Mouse (Mus musculus): ENCODE results near the gene Wnt9a.

Wnt9a gene

DNA sequence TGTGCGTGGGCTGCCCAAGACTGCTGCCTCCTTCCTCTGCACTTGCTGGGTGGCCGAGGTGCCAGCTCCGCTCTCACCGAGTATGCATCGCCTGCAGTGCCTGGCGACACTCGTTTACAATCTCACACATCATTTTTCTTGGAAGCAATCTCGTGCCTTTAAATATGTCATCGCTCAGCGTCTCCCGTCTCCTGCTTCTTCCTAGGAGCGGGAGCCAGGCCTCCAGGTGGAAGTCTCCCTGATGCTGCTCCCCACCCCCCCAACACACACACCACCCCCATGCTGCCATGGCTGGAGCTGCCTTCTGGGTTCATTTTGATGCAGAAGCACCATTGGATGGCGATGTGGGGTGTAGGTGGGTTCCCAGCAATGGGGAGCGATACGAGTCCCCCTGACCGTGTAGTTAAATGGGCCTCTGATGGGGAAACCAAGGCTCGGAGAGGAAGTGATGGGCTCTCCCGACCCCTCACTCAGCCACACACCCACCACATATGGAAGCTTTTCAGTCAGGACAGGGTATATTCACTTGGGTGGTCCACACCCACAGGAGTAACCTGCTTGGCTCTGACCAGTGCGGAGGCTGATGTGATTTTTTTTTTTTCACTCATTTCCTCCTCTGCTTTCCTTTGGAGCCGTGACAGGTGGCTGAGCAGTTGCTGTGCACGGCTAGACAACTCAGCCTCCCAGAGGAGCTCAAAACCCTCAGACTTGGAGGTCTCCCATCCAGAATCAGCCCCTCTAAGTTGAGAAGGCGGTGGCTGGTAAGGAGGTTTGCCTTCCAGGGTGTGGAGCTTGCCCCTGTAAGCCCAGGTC, 1.5 kb upstream of the Wnt9a start:
- DNase-seq = no peak

GRCm38 (mm10) chr11:59305821-59306215, 910 bp upstream of the Wnt9a start:
- DNase-seq = no peak

DNA sequence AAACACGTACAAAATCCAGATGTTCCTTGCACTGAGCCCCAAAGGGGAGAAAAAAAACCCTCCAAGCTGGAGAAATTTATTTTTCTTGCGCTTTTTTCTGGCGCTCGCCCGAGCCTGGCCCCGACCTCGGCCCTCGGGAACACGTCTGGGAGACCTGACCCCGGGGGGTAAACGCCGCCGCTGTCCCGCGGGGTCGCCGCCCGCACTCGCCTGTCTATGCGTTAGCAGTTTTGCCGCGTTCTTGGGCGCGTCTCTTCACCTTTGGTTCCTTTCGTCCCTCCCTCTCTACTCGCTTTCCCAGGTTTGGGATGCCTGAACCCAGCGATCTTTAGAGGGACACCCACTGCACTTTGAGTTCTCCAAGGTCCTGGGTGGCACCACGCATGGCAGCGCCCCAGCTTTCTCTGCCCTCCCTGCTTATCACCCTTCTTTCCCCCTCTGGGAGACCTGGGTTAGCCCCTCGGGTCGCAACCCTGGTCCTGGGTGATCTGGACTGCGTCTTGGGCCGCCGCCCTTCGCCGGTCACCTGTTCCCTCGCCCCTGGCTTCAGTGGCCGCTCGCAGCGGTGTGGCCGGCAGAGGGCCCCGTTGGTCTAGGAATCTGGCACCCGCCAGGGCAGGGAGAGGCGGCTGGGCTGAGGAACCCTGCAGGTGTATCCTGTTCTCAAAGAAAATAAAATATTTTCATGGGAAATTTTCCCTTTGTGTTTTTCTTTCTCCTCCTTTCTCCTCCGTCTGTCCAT, 865 bp downstream of the Wnt9a start:
- DNase-seq = peak; percentile 78

DNA sequence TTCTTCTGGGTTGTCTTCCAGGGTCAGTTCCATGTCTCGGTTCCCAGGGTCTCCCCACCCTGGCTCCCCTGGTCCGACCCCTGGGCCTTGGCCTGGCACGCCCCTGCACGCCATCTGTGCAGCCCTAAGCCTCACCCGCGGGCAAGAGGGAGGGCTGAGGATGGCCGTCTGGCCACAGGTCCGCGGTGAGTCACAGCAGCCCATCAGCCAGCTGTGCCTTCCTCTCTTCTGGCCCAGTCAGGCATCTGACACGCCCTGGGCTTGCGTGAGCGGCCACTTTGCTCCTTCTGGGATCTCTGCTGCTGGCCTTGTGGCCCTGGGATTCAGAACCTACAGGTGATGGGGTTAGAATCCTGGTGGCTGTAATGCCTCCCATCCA, 1.4 kb downstream of the Wnt9a start:
- no peak for DNase-seq

DNA sequence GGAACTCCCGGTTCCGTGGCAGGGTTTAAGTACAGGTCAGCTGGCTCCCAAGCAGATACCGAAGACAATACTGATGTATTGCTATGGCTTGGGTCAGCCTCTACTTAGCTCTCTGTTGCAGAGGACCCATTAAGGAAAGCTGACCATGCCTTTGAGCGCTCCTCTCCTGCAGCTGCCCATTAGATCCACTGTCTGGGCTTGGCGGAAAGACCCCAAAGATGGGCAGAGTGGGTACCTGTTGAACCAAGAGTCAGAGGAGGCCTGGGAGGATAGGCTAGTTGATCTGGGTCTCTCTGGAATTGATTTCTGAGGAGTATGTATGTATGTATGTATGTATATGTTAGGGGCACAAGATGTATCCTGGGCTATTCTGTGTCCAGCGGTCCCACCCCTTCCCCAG, 1.9 kb downstream of the Wnt9a start:
- no peak for DNase-seq

GRCm38 (mm10) chr11:59309106-59309805, 2.5 kb downstream of the Wnt9a start:
- no peak for DNase-seq

GRCm38 (mm10) chr11:59309976-59310375, 3.2 kb downstream of the Wnt9a start:
- no peak for DNase-seq

DNA sequence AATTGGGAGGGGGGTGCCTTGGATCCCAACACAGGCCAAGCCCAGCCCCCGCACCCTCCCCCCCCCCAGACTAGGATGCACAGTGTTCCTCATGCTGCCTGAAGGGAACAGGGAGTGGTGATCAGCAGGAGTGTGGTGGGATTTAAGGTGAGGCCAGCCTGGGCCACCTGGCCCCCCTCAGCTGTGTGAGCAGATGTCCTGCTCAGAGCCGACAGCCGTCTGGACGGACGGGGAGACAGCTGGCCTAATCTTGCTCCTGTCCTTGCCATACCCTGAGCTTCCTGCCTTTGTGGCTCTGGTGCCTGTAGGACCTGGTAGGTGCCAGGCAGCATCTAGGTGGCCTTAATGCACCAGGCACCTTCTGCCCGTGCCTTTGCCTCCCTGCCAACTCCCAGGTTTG, 5.3 kb downstream of the Wnt9a start:
- no peak for DNase-seq

DNA sequence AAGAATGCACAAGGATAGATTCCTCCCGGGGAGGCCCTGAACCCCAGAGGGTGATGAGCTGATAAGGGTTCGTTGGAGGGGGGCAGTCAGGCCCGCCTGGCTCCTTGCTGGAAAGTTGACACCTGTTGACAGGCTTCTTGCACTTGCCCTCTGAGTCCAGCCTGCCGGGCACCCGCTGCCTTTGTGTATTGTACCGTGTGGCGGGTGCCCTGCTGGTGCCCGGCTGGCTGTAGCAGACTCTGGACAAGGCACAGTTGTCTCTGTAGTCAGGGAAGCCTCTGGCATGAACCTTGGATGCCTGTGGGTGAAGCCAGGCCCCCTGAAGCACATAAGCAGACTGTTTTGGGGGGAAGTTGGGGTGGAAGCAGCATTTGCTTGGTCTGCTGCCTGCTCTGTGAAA, 5.8 kb downstream of the Wnt9a start:
- no peak for DNase-seq

DNA sequence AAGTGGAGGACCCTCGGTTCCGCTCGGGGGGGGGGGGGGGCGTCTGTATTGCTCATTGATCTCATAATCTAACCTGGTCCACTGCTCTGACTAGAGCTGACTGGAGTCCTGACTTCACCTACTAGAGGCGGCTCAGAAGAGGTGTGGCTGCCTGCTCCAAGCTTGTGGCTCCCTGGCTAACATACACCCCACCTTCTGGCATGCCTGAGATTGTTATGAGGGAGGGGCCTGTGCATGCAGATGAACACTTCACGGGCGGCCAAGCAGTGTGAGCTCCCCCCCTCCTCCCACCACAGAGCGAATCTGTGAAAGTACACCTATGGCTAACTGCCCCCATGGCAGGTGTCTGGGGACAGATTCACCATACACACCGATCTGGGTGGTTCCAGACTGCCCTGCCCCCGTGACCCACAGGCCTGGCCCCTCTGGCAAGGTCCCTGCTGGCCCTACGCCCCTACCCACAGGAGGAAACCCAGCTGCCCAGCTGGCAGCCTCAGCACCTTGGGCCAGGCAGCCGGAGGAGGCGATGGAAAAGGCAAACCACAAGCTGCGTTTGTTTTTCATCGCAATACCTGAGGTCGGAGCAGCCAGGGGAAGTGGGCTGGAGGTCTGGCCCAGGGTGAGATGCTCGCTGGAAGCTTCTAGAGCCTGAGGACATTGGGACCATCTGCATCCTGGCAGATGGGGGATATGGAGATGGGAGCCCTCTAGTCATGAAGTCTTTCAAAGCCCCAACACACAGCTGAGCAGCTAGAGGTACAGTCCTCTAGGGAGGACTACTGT, 6.5 kb downstream of the Wnt9a start:
- DNase-seq = no peak

DNA sequence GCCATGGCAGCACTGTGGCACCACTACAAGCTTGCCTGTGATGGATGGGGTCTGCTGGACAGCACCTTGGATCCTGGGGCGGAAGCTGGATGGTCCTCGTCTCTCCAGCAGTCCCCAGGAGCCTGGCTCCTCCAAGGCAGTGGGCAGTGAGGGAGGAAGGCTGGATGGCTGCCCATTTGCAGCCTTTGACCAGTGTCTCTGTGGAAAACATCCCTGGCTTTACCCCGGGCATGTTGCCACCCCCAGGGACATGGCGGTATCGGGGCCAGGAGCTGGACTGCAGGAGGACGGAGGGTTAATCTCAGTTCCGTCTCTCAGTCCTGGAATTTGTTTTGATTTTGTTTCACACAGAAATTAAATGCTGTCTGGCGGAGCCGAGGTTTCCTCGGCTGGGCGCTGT, 7.2 kb downstream of the Wnt9a start:
- no peak for DNase-seq

DNA sequence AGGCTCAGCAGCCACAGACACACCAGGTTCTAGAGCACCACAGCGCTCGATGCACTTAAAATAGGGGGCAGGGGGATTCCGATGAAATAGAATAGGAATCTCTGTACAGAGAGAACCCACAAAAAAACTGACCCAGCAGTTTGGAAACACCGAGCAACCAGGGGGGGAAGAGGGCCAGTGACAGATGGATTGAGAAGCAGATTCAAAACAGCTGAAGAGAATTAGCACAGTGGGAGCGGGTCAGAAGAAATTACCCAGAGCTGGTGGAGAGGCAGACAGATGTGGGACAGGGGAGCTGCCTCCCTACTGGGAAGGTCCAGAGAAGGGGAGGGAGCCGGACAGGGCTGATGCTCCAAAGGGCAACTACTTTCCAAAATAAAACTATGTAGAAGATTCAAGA, 9.8 kb downstream of the Wnt9a start:
- DNase-seq = no peak

GRCm38 (mm10) chr11:59322988-59323387, 16.3 kb downstream of the Wnt9a start:
- no peak for DNase-seq

DNA sequence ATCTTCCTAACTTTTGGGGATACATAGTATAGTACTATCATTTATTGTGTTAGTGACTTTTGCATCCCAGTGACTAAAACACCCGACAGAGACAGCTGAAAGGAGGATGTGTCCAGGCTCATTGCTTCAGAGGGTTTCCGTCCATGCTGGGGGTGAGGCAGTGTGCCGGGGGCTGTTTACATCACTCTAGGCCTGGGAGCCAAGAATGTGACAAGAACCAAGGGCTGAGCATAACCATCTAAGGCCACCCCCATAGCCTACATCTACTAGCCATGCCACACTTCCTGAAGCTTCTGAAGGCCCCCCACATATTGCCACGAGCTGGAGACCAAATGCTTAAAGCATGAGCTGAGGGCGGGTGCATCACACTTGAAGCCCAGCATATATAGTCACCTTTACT, 18.0 kb downstream of the Wnt9a start:
- DNase-seq = no peak

- no peak for DNase-seq
These were observed 20.9 kb downstream of the Wnt9a start for GRCm38 (mm10) chr11:59327625-59328024.

DNA sequence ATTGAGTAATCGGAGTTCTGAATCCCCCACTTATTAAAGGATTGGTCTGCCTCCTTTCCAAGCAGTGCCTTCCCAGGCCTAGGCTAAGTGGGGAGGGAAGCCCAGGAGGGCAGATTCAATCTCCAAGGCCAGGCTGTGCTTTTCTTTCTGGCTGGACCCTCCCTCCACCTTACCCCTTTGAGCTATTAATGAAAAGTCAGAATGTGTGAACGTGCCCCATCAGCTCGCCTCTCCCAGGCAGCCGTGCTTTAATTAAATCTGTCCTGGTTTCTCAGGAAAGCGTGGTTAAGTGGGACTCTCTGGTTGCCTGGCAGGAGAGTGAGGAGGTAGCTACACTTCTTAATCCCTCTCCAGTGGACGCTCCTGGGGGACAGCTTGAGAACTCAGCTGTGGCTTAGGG, 22.9 kb downstream of the Wnt9a start:
- DNase-seq = no peak

GRCm38 (mm10) chr11:59330560-59330959, 23.8 kb downstream of the Wnt9a start:
- DNase-seq = peak; percentile 84

DNA sequence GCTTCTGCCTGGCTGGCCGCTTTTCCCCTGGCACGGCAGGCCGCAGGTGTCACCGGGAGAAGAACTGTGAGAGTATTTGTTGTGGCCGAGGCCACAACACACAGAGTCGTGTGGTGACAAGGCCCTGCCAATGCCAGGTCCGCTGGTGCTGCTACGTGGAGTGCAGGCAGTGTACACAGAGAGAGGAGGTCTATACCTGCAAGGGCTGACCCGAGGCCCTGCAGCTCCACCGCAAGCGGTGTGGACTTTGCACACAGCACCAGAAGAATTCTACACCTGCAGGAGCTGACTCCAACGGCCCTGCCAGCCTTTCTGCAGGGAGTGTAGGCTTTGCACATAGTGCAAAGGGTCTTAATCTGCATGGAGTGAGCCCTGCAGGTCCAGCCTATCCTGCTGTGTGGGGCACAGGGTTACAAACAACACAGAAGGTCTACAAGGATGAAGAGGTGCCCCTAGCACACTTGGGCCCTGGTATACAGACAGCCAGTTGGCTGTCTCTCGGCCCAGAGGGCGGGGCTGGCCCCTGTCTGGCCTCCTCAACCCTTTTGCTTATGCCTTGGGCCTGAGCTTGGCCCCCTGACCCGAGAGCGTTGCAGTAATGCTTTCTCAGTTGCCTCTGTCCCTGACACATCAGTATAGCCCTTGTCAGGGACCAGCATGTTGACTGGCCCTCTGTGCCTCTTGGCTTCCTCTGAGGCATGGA, 24.6 kb downstream of the Wnt9a start:
- DNase-seq = no peak

DNA sequence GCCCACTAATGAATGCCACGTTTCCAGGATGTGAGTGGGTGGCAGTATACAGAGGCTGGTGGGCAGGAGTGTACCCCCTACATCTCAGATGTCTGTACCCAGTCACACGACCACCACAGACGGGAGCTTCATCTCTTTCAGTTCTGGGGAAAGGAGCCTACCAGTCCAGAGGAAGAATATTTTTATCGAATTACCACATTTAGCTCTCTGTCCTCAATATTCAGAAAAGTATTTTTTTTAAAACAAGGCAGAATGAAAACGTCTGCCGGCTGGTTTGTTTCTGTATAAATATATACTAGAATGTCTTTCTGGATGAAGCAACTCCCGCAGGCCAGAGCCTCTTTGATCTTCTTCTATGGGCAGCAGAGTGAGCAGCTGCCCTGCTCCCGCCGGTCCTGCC, 26.2 kb downstream of the Wnt9a start:
- DNase-seq = no peak

DNA sequence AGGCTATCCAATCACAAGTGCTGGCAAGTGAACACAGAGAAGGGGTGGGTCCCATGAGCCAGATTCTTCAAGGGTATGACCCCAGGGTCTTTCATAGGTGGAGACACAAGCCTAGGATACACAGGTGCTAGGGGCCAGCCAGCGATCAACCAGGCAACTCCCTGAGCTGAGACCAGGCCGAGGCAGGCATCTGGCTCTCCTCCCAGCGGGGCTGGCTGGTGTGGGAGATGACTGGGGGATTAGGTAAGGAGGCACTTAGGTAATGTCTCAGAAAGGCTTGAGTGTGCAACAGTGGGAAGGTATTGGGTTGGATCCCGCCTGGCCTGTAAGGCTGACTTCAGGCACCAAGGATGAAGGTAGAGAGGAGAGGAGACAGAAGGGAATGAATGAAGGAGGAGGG, 28.4 kb downstream of the Wnt9a start:
- no peak for DNase-seq

- DNase-seq = no peak
These were observed 29.2 kb downstream of the Wnt9a start for GRCm38 (mm10) chr11:59335942-59336341.

DNA sequence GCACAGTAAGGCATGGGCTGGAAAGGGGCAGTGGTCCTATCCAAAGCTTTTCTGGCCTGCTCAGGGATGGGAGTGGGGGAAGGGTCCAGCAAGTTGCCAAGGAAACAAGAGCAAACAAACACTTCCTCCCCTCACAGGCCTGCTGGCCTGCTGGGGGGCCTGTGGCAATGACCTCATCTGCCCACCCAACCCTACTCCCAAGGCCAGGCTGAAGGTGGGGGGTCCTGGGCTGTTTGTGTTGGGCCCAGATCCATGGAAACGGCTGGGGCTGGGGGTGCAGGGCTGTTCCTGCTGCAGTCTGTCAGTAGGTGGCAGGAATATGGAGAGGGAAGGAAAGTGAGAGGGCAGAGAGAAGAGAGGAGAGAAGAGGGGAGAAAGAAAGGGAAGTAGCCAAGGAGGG, 29.7 kb downstream of the Wnt9a start:
- DNase-seq = no peak

Measured in thymus, postnatal 4 days (tissue).